Mouse (Mus musculus) liver, adult 2 months (tissue): ENCODE data around the gene Phip. TPM values are rescaled to one million over a fixed set of nuclear protein-coding genes. Genes with fewer than 3 reads are reported as not detected.

Source experiments
- DNase-seq: peaks from one replicate; pipeline ENCODE4 v3.0.0-alpha.2; 2011; ENCODE audit warnings: low read depth, low spot score; ENCODE audit errors: extremely low read depth
- H3K27ac ChIP-seq: fragments of 200-500 bp; replicated peaks from 2 replicates; pipeline ENCODE4 v1.5.1; 2012; ENCODE audit warnings: low read depth, mild to moderate bottlenecking, control low read depth, inconsistent platforms, low read length; ENCODE audit not compliant: insufficient read depth
- H3K27me3 ChIP-seq: fragments of 200-500 bp; 2 replicates; pipeline ENCODE4 v1.6.1; 2012; ENCODE audit warnings: mild to moderate bottlenecking, moderate library complexity, low read length, inconsistent platforms; ENCODE audit not compliant: control insufficient read depth, insufficient read depth
- H3K36me3 ChIP-seq: fragments of 200-500 bp; 2 replicates; pipeline ENCODE4 v1.6.1; 2012; ENCODE audit warnings: low read length, inconsistent platforms; ENCODE audit not compliant: control insufficient read depth, insufficient read depth
- H3K4me1 ChIP-seq: fragments of 200-500 bp; 2 replicates; pipeline ENCODE4 v1.6.1; 2011; ENCODE audit warnings: low read length; ENCODE audit not compliant: control insufficient read depth, insufficient read depth
- H3K4me3 ChIP-seq: fragments of 200-500 bp; 2 replicates; pipeline ENCODE4 v1.5.1; 2011; ENCODE audit warnings: low read depth, mild to moderate bottlenecking, control low read depth, low read length, moderate library complexity; ENCODE audit not compliant: insufficient read depth
- H3K79me2 ChIP-seq: fragments of 200-500 bp; 2 replicates; pipeline ENCODE4 v1.6.1; 2012; ENCODE audit warnings: inconsistent platforms, mild to moderate bottlenecking, low read length, moderate library complexity; ENCODE audit not compliant: control insufficient read depth, insufficient read depth
- H3K9ac ChIP-seq: fragments of 200-500 bp; 2 replicates; pipeline ENCODE4 v1.6.1; 2012; ENCODE audit warnings: low read depth, mild to moderate bottlenecking, control low read depth, inconsistent platforms, low read length
- CTCF ChIP-seq: fragments of 200-500 bp; IDR thresholded peaks from 2 replicates; pipeline ENCODE4 v1.5.1; 2011; ENCODE audit warnings: low read depth, low read length, control low read depth
- POLR2A ChIP-seq: fragments of 200-500 bp; IDR thresholded peaks from 2 replicates; pipeline ENCODE4 v1.6.1; 2011; ENCODE audit warnings: low read length, control low read depth; ENCODE audit not compliant: insufficient read depth; ENCODE audit errors: extremely low read depth
- WGBS: fragments of 180-500 bp; shearing (Covaris S2); methylation state at CpG from one replicate; pipeline ENCODE4 v1.1.7; 2018; 5-methylcytosine and 5-hydroxymethylcytosine counted together
- polyA plus RNA-seq: library from polyadenylated mRNA; depleted of rRNA; stranded (reverse); fragments of >200 nt; gene quantifications from 2 replicates; pipeline ENCODE4 v1.2.3, GENCODE M21; 2012
- total RNA-seq: library from RNA; depleted of rRNA; stranded (reverse); fragments of >200 nt; gene quantifications from 2 replicates; pipeline ENCODE4 v1.2.3, GENCODE M21; 2014

The Phip gene
- total and polyA plus RNA-seq, 2 experiments = 1.1 to 25.1 TPM

DNA sequence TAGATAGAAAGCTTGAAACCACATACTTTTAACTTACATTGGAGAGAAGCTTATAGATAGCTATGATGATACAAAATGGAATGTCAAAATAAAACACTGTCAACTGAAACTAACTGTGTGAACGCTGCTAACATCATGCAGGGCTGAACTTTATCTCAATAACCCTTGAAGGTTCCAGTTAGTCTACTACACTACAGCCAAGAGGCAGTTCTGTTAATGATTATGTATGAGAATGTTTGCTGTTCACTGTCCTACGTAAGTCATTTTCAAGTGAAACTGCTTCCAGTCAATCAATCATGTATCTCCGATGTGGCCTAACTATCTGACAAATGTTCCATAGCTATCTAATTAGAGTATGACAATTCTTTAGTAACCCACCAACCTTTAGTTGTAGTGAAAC lies 107.6 kb downstream of the Phip start:
- no peak overlapping the region for H3K4me3 ChIP-seq
- H3K27ac ChIP-seq = peak overlapping the region; percentile 19; the same call in 1 of the 2 replicates
- WGBS = 13% methylated on average over 3 of the region's 3 CpGs
- peaks cover 11% of the 10 kb centered on the region for H3K36me3 ChIP-seq
- TF ChIP-seq CTCF (no peak), POLR2A (no peak)
- H3K27me3 ChIP-seq = no peaks in the 10 kb centered on the region
- no peak overlapping the region for H3K9ac ChIP-seq
- peaks cover 10% of the 10 kb centered on the region; the same call in 1 of the 2 replicates for H3K4me1 ChIP-seq
- no peaks in the 10 kb centered on the region for H3K79me2 ChIP-seq
- peak; percentile 98 for DNase-seq

DNA sequence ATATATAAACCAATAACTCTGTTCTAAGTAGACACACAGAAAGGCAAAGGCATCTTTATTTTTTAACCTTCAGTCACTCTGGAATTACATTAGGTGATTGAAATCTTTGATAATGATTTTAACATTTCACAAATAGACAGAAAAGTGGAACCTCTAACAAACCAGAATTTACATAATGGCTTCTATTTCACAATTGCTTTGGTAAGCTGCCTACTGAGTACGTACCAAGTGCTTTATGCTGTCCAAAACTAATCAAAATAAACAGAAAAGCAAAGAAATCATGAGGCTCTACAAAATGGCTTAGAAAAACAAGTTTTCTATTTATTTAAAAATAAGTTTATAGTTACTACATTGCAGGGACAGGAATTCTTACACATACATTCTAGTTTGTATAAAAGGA lies 109.2 kb downstream of the Phip start:
- no peak overlapping the region for H3K9ac ChIP-seq
- H3K4me1 ChIP-seq = peaks cover 10% of the 10 kb centered on the region; the same call in 1 of the 2 replicates
- peak; percentile 94 for DNase-seq
- WGBS = 25% methylated on average over 1 of the region's 1 CpGs
- TF ChIP-seq CTCF (no peak), POLR2A (no peak)
- H3K36me3 ChIP-seq = peaks cover 3% of the 10 kb centered on the region
- H3K27ac ChIP-seq = peak overlapping the region; percentile 31; the same call in 1 of the 2 replicates
- H3K4me3 ChIP-seq = no peak overlapping the region; the same call in 1 of the 2 replicates
- no peaks in the 10 kb centered on the region for H3K79me2 ChIP-seq
- no peaks in the 10 kb centered on the region for H3K27me3 ChIP-seq

DNA sequence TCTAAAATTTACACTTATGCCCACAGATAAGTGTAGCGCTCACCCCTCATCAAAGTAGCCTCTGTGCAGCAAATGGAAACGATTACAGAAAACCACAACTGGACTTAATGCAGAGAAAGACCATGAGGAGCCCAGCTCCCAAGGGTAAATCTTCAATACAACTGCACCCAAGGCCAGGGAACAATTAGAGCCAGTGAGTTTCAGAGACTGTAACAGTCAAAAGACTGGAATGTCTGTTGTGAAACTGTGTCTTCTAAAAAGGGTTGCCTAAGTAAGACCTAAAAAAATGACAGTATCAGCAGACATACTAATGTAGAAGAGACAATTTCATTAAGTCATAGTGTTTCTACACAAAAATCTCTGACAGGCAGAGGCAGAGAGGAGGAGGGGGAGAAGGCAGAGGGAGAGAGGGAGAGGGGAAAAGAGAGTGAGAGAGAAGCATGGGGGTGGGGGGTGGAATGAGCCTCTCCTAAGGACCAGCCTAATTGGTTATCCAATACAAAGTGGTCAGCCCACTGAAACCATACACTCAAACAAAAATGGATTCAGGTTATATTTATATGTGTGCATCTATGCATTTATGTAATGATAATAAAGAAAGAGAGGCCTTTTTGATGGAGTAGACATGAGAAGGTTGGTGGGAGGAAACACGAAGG lies 113.4 kb downstream of the Phip start:
- Histone ChIP-seq H3K4me3 (no peak overlapping the region), H3K36me3 (no peaks in the 10 kb centered on the region; the same call in 1 of the 2 replicates), H3K9ac (no peak overlapping the region), H3K27me3 (no peaks in the 10 kb centered on the region), H3K27ac (no peak overlapping the region), H3K79me2 (no peaks in the 10 kb centered on the region), H3K4me1 (peaks cover 6% of the 10 kb centered on the region; the same call in 1 of the 2 replicates)
- TF ChIP-seq CTCF (no peak), POLR2A (no peak)
- DNase-seq = peak; percentile 9
- 90% methylated on average over 3 of the region's 3 CpGs for WGBS

DNA sequence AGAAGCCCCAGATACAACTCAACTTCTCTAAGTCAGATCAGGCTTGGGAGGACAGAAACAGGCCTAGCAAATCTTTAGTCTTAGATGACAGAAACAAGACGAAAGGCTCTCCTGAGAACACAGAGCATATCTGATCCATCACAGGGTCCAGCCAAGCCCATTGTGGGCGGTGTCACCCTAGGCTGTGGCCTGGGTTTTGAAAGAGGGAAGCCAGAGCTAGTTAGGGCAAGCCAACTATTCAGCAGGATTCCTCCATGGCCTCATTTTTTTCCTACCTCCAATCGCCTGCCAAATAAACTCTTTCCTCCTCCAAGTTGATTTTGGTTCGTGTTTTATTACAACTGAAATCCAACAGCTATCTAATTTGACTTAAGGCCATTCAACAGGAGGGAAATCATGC lies 114.0 kb downstream of the Phip start:
- TF ChIP-seq POLR2A = no peak
- no peak for TF ChIP-seq CTCF
- peak; percentile 66 for DNase-seq
- no peak overlapping the region for H3K9ac ChIP-seq
- no peak overlapping the region for H3K27ac ChIP-seq
- no peak overlapping the region for H3K4me3 ChIP-seq
- whole genome bisulfite sequencing = 46% methylated on average over 4 of the region's 4 CpGs
- no peaks in the 10 kb centered on the region for H3K79me2 ChIP-seq
- H3K4me1 ChIP-seq = peaks cover 3% of the 10 kb centered on the region; the same call in 1 of the 2 replicates
- H3K27me3 ChIP-seq = no peaks in the 10 kb centered on the region
- no peaks in the 10 kb centered on the region; the same call in 1 of the 2 replicates for H3K36me3 ChIP-seq

DNA sequence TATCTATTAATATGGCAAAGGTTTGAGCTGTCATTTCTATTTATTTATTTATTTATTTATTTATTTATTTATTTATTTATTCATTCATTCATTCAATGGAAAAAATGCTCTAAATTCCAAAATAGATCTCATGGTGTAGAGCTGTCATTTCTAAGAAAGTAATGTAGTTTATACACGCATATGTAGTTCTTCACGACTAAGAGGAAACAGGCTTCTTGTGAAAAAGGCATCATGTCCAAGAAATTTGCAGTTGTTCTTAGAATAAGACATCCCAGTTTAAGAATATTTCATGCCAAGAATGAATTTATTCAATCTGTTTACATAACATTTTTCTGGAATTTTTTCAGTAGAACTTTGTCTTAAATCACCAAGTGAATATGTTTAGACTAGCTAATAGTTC lies 114.5 kb downstream of the Phip start:
- Histone ChIP-seq H3K27me3 (no peaks in the 10 kb centered on the region), H3K4me1 (peaks cover 1% of the 10 kb centered on the region; the same call in 1 of the 2 replicates), H3K4me3 (no peak overlapping the region), H3K79me2 (no peaks in the 10 kb centered on the region), H3K36me3 (no peaks in the 10 kb centered on the region; the same call in 1 of the 2 replicates), H3K27ac (no peak overlapping the region), H3K9ac (no peak overlapping the region)
- no peak for DNase-seq
- 89% methylated on average over 2 of the region's 2 CpGs for WGBS
- TF ChIP-seq CTCF (no peak), POLR2A (no peak)

DNA sequence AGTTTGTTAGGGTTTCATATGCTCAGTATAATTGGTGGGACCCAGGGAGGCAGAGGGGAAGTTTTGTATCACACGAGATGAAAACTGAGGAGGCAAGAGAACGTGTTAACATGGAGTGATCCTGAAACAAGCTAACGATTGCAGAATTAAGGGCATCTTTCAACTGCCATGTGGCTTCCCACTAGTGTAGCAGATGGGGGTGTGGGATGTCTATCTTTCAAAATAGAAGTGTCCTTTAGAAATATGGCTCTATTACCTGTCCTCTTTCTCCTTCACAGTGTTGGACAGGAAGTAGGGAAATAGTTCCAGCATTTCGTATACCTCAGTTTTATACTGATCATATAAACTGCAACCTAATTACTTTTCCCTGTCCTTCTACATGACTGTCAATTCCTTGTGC lies 119.1 kb downstream of the Phip start:
- WGBS = 88% methylated on average over 4 of the region's 4 CpGs
- Histone ChIP-seq H3K79me2 (no peaks in the 10 kb centered on the region), H3K4me3 (no peak overlapping the region), H3K4me1 (no peaks in the 10 kb centered on the region), H3K27ac (no peak overlapping the region), H3K9ac (no peak overlapping the region), H3K27me3 (no peaks in the 10 kb centered on the region), H3K36me3 (no peaks in the 10 kb centered on the region)
- DNase-seq = no peak
- no peak for TF ChIP-seq POLR2A
- no peak for TF ChIP-seq CTCF
